Mouse (Mus musculus) midbrain, embryonic 10.5 days (tissue): ENCODE data around the gene Polr3f. TPM values are rescaled to one million over a fixed set of nuclear protein-coding genes. Genes with fewer than 3 reads are reported as not detected.

Experiments
- DNase-seq: peaks from one replicate; pipeline ENCODE4 v3.0.0-alpha.2; 2017; ENCODE audit warnings: low spot score
- H3K27ac ChIP-seq: fragments of 300-500 bp; sonication (generic); replicated peaks from 2 replicates; pipeline ENCODE4 v1.5.1; 2016; ENCODE audit warnings: mild to moderate bottlenecking
- H3K27me3 ChIP-seq: fragments of 300-500 bp; sonication (generic); 2 replicates; pipeline ENCODE4 v1.6.1; 2016; ENCODE audit warnings: low read depth, mild to moderate bottlenecking; ENCODE audit not compliant: poor library complexity, severe bottlenecking
- H3K36me3 ChIP-seq: fragments of 300-500 bp; sonication (generic); 2 replicates; pipeline ENCODE4 v1.6.1; 2016; ENCODE audit warnings: mild to moderate bottlenecking, moderate library complexity
- H3K4me1 ChIP-seq: fragments of 300-500 bp; sonication (generic); 2 replicates; pipeline ENCODE4 v1.6.1; 2016
- H3K4me3 ChIP-seq: fragments of 300-500 bp; sonication (generic); 2 replicates; pipeline ENCODE4 v1.5.1; 2016; ENCODE audit warnings: mild to moderate bottlenecking, moderate library complexity
- H3K9me3 ChIP-seq: fragments of 300-500 bp; sonication (generic); replicated peaks from 2 replicates; pipeline ENCODE4 v1.6.1; 2016; ENCODE audit warnings: mild to moderate bottlenecking
- WGBS: fragments of 180-500 bp; shearing (Covaris S2); methylation state at CpG from one replicate; pipeline ENCODE4 v1.1.7; 2016; 5-methylcytosine and 5-hydroxymethylcytosine counted together
- polyA plus RNA-seq: library from polyadenylated mRNA; unstranded; fragments of >200 nt; fragmentation: Nextera tagmentation; extraction: Ambion mirVana; gene quantifications from 2 replicates; pipeline ENCODE4 v1.2.1, GENCODE M21; 2016

Gene Polr3f
- polyA plus RNA-seq, result 32.8 and 34.9 TPM in 2 replicates

- under 1% methylated on average over 56 of the region's 56 CpGs for WGBS
- Histone ChIP-seq H3K36me3 (peaks cover 26% of the 10 kb centered on the region), H3K4me1 (peaks cover 18% of the 10 kb centered on the region), H3K27ac (peak within 1 kb of the TSS; percentile 93), H3K9me3 (no peaks in the 10 kb centered on the region), H3K27me3 (peaks cover 31% of the 10 kb centered on the region), H3K4me3 (peak within 1 kb of the TSS; percentile 98)
- DNase-seq, result peak; percentile 97
These were observed at the start of gene Polr3f, which contains the start of gene Dzank1 for GRCm38 (mm10) chr2:144526981-144527820. TSS of gene Polr3f (plus strand) at chr2:144527718. TSS of gene Dzank1 (minus strand) at chr2:144527414.

- H3K9me3 ChIP-seq, result no peaks in the 10 kb centered on the region
- H3K4me3 ChIP-seq, result no peak overlapping the region
- DNase-seq, result no peak
- no peaks in the 10 kb centered on the region for H3K4me1 ChIP-seq
- H3K36me3 ChIP-seq, result no peaks in the 10 kb centered on the region
- no peak overlapping the region for H3K27ac ChIP-seq
- H3K27me3 ChIP-seq, result no peaks in the 10 kb centered on the region
- WGBS, result 87% methylated on average over 2 of the region's 2 CpGs
These were observed 48.1 kb upstream of the Polr3f start for GRCm38 (mm10) chr2:144479421-144479820.

- Histone ChIP-seq H3K27me3 (no peaks in the 10 kb centered on the region), H3K4me1 (no peaks in the 10 kb centered on the region), H3K4me3 (no peak overlapping the region), H3K27ac (no peak overlapping the region), H3K9me3 (no peaks in the 10 kb centered on the region), H3K36me3 (no peaks in the 10 kb centered on the region)
- no peak for DNase-seq
- WGBS, result 77% methylated on average over 1 of the region's 1 CpGs
These were observed 43.4 kb upstream of the Polr3f start for GRCm38 (mm10) chr2:144484084-144484483.

DNA sequence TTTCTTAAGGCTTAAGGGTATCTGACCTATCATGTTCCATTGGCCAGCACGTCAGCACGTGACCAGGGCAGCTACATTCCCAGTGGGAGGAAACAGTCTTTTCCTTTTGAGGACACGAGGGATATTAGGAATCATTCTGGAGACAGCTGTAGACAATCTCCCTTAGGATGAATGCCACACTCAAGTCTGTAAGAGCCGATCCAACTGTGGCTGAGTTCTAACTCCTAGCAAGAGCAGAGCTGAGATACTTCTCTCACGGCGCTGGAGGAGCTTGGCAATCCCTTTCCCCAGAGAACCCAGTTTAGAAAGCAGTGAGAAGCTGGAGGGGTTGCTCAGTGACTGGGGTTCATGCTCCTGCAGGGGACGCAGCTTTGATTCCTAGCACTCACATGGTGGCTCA, 42.1 kb upstream of the Polr3f start:
- no peak for DNase-seq
- H3K36me3 ChIP-seq, result no peaks in the 10 kb centered on the region
- no peak overlapping the region for H3K4me3 ChIP-seq
- H3K27me3 ChIP-seq, result no peaks in the 10 kb centered on the region
- H3K4me1 ChIP-seq, result no peaks in the 10 kb centered on the region
- no peaks in the 10 kb centered on the region for H3K9me3 ChIP-seq
- H3K27ac ChIP-seq, result no peak overlapping the region
- 87% methylated on average over 7 of the region's 7 CpGs for WGBS

GRCm38 (mm10) chr2:144487476-144487875, 40.0 kb upstream of the Polr3f start:
- H3K27ac ChIP-seq, result no peak overlapping the region
- WGBS, result 85% methylated on average over 6 of the region's 6 CpGs
- no peaks in the 10 kb centered on the region for H3K36me3 ChIP-seq
- H3K4me1 ChIP-seq, result no peaks in the 10 kb centered on the region
- H3K9me3 ChIP-seq, result 0 out of 2 replicates have a peak, but pooled peaks cover 5% of the 10 kb centered on the region
- DNase-seq, result no peak
- no peak overlapping the region for H3K4me3 ChIP-seq
- H3K27me3 ChIP-seq, result no peaks in the 10 kb centered on the region

- DNase-seq, result no peak
- 90% methylated on average over 5 of the region's 5 CpGs for WGBS
- no peak overlapping the region for H3K4me3 ChIP-seq
- H3K27me3 ChIP-seq, result no peaks in the 10 kb centered on the region
- H3K4me1 ChIP-seq, result no peaks in the 10 kb centered on the region
- 0 out of 2 replicates have a peak, but pooled peaks cover 5% of the 10 kb centered on the region for H3K9me3 ChIP-seq
- no peak overlapping the region for H3K27ac ChIP-seq
- no peaks in the 10 kb centered on the region for H3K36me3 ChIP-seq
These were observed 38.2 kb upstream of the Polr3f start for GRCm38 (mm10) chr2:144489342-144489741.

- Histone ChIP-seq H3K27ac (no peak overlapping the region), H3K27me3 (no peaks in the 10 kb centered on the region), H3K36me3 (no peaks in the 10 kb centered on the region), H3K9me3 (no peaks in the 10 kb centered on the region), H3K4me3 (no peak overlapping the region), H3K4me1 (no peaks in the 10 kb centered on the region)
- DNase-seq, result no peak
- 92% methylated on average over 6 of the region's 6 CpGs for WGBS
These were observed 25.4 kb upstream of the Polr3f start for GRCm38 (mm10) chr2:144502134-144502533.

- H3K4me3 ChIP-seq, result no peak overlapping the region
- no peak overlapping the region for H3K27ac ChIP-seq
- H3K9me3 ChIP-seq, result no peaks in the 10 kb centered on the region
- no peak for DNase-seq
- H3K36me3 ChIP-seq, result no peaks in the 10 kb centered on the region
- WGBS, result 79% methylated on average over 3 of the region's 3 CpGs
- H3K4me1 ChIP-seq, result no peaks in the 10 kb centered on the region
- H3K27me3 ChIP-seq, result peaks cover 37% of the 10 kb centered on the region
These were observed 12.9 kb upstream of the Polr3f start for GRCm38 (mm10) chr2:144514619-144515018.

DNA sequence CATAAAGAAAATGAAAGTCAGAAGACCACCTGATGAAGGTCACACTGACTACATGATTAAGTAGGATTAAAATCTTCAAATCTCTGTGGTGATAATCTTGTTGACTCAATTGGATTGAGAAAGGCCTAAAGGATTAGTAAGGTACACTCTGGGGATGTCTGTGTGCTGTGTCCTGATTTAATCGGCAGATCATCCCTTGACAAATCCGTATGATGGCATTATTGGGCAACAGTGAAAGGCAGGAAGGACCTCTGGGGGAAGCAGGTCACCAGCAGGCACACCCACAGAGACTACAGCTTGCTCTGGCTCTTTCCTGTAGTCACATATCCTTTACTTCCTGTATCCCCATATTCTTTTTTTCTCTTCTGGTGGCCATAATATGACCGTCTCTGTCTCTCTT, 7.7 kb upstream of the Polr3f start:
- Histone ChIP-seq H3K4me3 (no peak overlapping the region), H3K4me1 (no peaks in the 10 kb centered on the region), H3K9me3 (no peaks in the 10 kb centered on the region), H3K27me3 (peaks cover 59% of the 10 kb centered on the region), H3K27ac (no peak overlapping the region), H3K36me3 (no peaks in the 10 kb centered on the region)
- WGBS, result 61% methylated on average over 3 of the region's 3 CpGs
- DNase-seq, result no peak

- Histone ChIP-seq H3K4me3 (no peak overlapping the region), H3K9me3 (no peaks in the 10 kb centered on the region), H3K27ac (no peak overlapping the region), H3K4me1 (peaks cover 18% of the 10 kb centered on the region), H3K36me3 (peaks cover 13% of the 10 kb centered on the region), H3K27me3 (peaks cover 41% of the 10 kb centered on the region)
- WGBS, result 61% methylated on average over 10 of the region's 10 CpGs
- DNase-seq, result no peak
These were observed 1.7 kb upstream of the Polr3f start for GRCm38 (mm10) chr2:144525856-144526255.

DNA sequence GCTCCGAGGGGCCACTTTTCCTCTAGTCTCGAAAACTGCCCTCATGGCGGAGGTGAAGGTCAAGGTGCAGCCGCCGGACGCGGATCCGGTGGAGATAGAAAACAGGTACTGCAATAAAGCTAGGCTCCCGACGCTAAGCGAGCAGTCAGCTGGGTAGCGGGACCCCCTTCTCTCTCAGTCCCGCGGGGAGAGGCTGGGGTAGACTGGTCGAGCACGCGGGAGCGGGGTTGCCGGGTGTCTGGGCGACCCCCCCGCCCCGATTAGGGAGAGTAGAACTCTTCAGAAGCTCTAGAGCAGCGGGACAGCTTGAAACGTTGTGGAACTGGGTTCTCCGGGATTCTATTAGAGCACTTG, 280 bp downstream of the Polr3f start:
- peak overlapping the region; percentile 93 for H3K27ac ChIP-seq
- peaks cover 26% of the 10 kb centered on the region for H3K27me3 ChIP-seq
- H3K9me3 ChIP-seq, result no peaks in the 10 kb centered on the region
- H3K4me1 ChIP-seq, result peaks cover 18% of the 10 kb centered on the region
- peaks cover 32% of the 10 kb centered on the region for H3K36me3 ChIP-seq
- peak overlapping the region; percentile 98 for H3K4me3 ChIP-seq
- WGBS, result under 1% methylated on average over 25 of the region's 25 CpGs
- no peak for DNase-seq

DNA sequence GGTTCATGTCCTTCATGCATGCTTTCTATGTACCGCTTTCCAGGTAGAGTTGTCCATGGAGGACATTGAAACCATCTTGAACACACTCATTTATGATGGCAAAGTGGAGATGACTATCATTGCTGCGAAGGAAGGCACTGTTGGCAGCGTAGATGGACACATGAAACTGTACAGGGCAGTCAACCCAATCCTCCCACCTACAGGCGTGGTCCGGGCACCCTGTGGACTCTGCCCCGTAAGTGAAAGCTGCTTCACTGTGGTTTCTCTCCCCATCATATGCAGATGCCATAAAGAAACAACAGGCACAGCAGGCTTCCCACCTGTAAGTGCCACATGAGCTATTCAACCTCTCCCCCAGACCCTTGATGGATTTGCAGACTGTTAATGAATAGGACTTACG, 9.6 kb downstream of the Polr3f start:
- Histone ChIP-seq H3K9me3 (peaks cover 8% of the 10 kb centered on the region; the same call in 1 of the 2 replicates), H3K4me1 (no peaks in the 10 kb centered on the region), H3K4me3 (no peak overlapping the region), H3K27ac (no peak overlapping the region), H3K27me3 (no peaks in the 10 kb centered on the region), H3K36me3 (peaks cover 100% of the 10 kb centered on the region)
- DNase-seq, result no peak
- WGBS, result 97% methylated on average over 7 of the region's 7 CpGs

GRCm38 (mm10) chr2:144541246-144541645, 13.7 kb downstream of the Polr3f start:
- Histone ChIP-seq H3K27me3 (no peaks in the 10 kb centered on the region), H3K9me3 (no peaks in the 10 kb centered on the region), H3K4me3 (no peak overlapping the region), H3K4me1 (no peaks in the 10 kb centered on the region), H3K27ac (no peak overlapping the region), H3K36me3 (peaks cover 98% of the 10 kb centered on the region)
- no peak for DNase-seq
- 94% methylated on average over 4 of the region's 4 CpGs for WGBS
